Mouse (Mus musculus) intestine, postnatal 0 days (tissue): ENCODE results near the gene 1700029I15Rik. TPM values are rescaled to one million over a fixed set of nuclear protein-coding genes. Genes with fewer than 3 reads are reported as not detected.

ENCODE experiments used
- ATAC-seq: fragments of 200-750 bp; cut with Nextera tagmentation; 2 replicates; pipeline ENCODE4 v1.8.0; 2017; ENCODE audit warnings: mild to moderate bottlenecking, moderate TSS enrichment, moderate library complexity
- H3K27ac ChIP-seq: fragments of 300-500 bp; sonication (generic); 2 replicates; pipeline ENCODE4 v1.5.1; 2014; ENCODE audit warnings: mild to moderate bottlenecking, low read depth, low read length, moderate library complexity
- H3K27me3 ChIP-seq: fragments of 300-500 bp; sonication (generic); replicated peaks from 2 replicates; pipeline ENCODE4 v1.6.1; 2014; ENCODE audit warnings: low read length, mixed read lengths; ENCODE audit not compliant: control insufficient read depth, insufficient read depth
- H3K36me3 ChIP-seq: fragments of 300-500 bp; sonication (generic); 2 replicates; pipeline ENCODE4 v1.6.1; 2014; ENCODE audit warnings: mild to moderate bottlenecking, moderate library complexity; ENCODE audit not compliant: control insufficient read depth, insufficient read depth
- H3K4me1 ChIP-seq: fragments of 300-500 bp; sonication (generic); replicated peaks from 2 replicates; pipeline ENCODE4 v1.6.1; 2014; ENCODE audit warnings: antibody characterized with exemption, low read length, mixed read lengths; ENCODE audit not compliant: control insufficient read depth, insufficient read depth
- H3K4me2 ChIP-seq: fragments of 300-500 bp; sonication (generic); replicated peaks from 2 replicates; pipeline ENCODE4 v1.6.1; 2014; ENCODE audit warnings: low read depth, mild to moderate bottlenecking, moderate library complexity
- H3K4me3 ChIP-seq: fragments of 300-500 bp; sonication (generic); 2 replicates; pipeline ENCODE4 v1.5.1; 2014; ENCODE audit warnings: low read depth, low read length
- H3K9ac ChIP-seq: fragments of 300-500 bp; sonication (generic); 2 replicates; pipeline ENCODE4 v1.6.1; 2014; ENCODE audit warnings: mild to moderate bottlenecking, low read depth, low read length
- H3K9me3 ChIP-seq: fragments of 300-500 bp; sonication (generic); 2 replicates; pipeline ENCODE4 v1.6.1; 2016; ENCODE audit warnings: mixed run types; ENCODE audit not compliant: control insufficient read depth
- CTCF ChIP-seq: sonication (generic); IDR thresholded peaks from 2 replicates; pipeline ENCODE4 v1.5.1; 2016; ENCODE audit warnings: low read depth, mild to moderate bottlenecking, control low read depth, antibody characterized with exemption, moderate library complexity
- WGBS: fragments of 180-500 bp; shearing (Covaris S2); extraction: QIAGEN DNeasy Blood & Tissue Kit; methylation state at CpG from one replicate; pipeline ENCODE4 v1.1.7; 2014; 5-methylcytosine and 5-hydroxymethylcytosine counted together
- polyA plus RNA-seq: library from polyadenylated mRNA; unstranded; fragments of >200 nt; fragmentation: Nextera tagmentation; extraction: Ambion mirVana; gene quantifications from 2 replicates; pipeline ENCODE4 v1.2.1, GENCODE M21; 2015

1700029I15Rik gene
- polyA plus RNA-seq, 1 experiment from 2014 or later: 2.1 TPM

- Histone ChIP-seq H3K27me3 (no peaks in the 10 kb centered on the region), H3K27ac (no peak overlapping the region), H3K9me3 (no peaks in the 10 kb centered on the region), H3K4me2 (no peak overlapping the region), H3K36me3 (peaks cover 34% of the 10 kb centered on the region), H3K4me1 (no peaks in the 10 kb centered on the region), H3K9ac (no peak overlapping the region), H3K4me3 (no peak overlapping the region)
- WGBS: 81% methylated on average over 4 of the region's 4 CpGs
- ATAC-seq: no peak
- no peak for TF ChIP-seq CTCF
These were observed 20.4 kb downstream of the 1700029I15Rik start for GRCm38 (mm10) chr2:92402591-92403326.

- Histone ChIP-seq H3K9me3 (no peaks in the 10 kb centered on the region), H3K9ac (no peak overlapping the region), H3K27ac (no peak overlapping the region), H3K36me3 (peaks cover 45% of the 10 kb centered on the region), H3K4me1 (no peaks in the 10 kb centered on the region), H3K27me3 (no peaks in the 10 kb centered on the region), H3K4me2 (no peak overlapping the region), H3K4me3 (no peak overlapping the region)
- no peak for ATAC-seq
- WGBS: 91% methylated on average over 5 of the region's 5 CpGs
- TF ChIP-seq CTCF: no peak
These were observed 21.5 kb downstream of the 1700029I15Rik start for GRCm38 (mm10) chr2:92403776-92404319.

- Histone ChIP-seq H3K36me3 (peaks cover 54% of the 10 kb centered on the region), H3K4me1 (no peaks in the 10 kb centered on the region), H3K27ac (no peak overlapping the region), H3K27me3 (no peaks in the 10 kb centered on the region), H3K4me3 (no peak overlapping the region), H3K9me3 (no peaks in the 10 kb centered on the region), H3K9ac (no peak overlapping the region), H3K4me2 (no peak overlapping the region)
- no peak for TF ChIP-seq CTCF
- WGBS: 82% methylated on average over 6 of the region's 6 CpGs
- no peak for ATAC-seq
These were observed 22.4 kb downstream of the 1700029I15Rik start for GRCm38 (mm10) chr2:92404737-92405136.

- H3K4me2 ChIP-seq: no peak overlapping the region
- no peaks in the 10 kb centered on the region for H3K4me1 ChIP-seq
- no peak overlapping the region for H3K27ac ChIP-seq
- no peaks in the 10 kb centered on the region for H3K9me3 ChIP-seq
- no peak overlapping the region for H3K9ac ChIP-seq
- H3K36me3 ChIP-seq: peaks cover 63% of the 10 kb centered on the region
- TF ChIP-seq CTCF: no peak
- H3K27me3 ChIP-seq: no peaks in the 10 kb centered on the region
- no peak overlapping the region for H3K4me3 ChIP-seq
- 86% methylated on average over 7 of the region's 7 CpGs for WGBS
- no peak for ATAC-seq
These were observed 23.3 kb downstream of the 1700029I15Rik start for GRCm38 (mm10) chr2:92405687-92406086.

GRCm38 (mm10) chr2:92408309-92409045 is 26.1 kb downstream of the 1700029I15Rik start:
- Histone ChIP-seq H3K4me2 (no peak overlapping the region), H3K9me3 (no peaks in the 10 kb centered on the region), H3K4me1 (no peaks in the 10 kb centered on the region), H3K27ac (no peak overlapping the region), H3K27me3 (no peaks in the 10 kb centered on the region), H3K9ac (no peak overlapping the region), H3K36me3 (peaks cover 91% of the 10 kb centered on the region), H3K4me3 (no peak overlapping the region)
- ATAC-seq: no peak
- no peak for TF ChIP-seq CTCF
- 88% methylated on average over 18 of the region's 18 CpGs for WGBS

GRCm38 (mm10) chr2:92411705-92412104 is 29.4 kb downstream of the 1700029I15Rik start:
- no peak for TF ChIP-seq CTCF
- Histone ChIP-seq H3K4me1 (no peaks in the 10 kb centered on the region), H3K36me3 (peaks cover 96% of the 10 kb centered on the region), H3K27me3 (no peaks in the 10 kb centered on the region), H3K4me2 (no peak overlapping the region), H3K4me3 (no peak overlapping the region), H3K9me3 (no peaks in the 10 kb centered on the region), H3K9ac (no peak overlapping the region), H3K27ac (no peak overlapping the region)
- 88% methylated on average over 10 of the region's 10 CpGs for WGBS
- ATAC-seq: no peak
